Mouse (Mus musculus): ENCODE measurements around the gene Enox1.
A peak's percentile ranks its signal among the peaks of the same experiment; 100 is the strongest.

Gene Enox1

DNA sequence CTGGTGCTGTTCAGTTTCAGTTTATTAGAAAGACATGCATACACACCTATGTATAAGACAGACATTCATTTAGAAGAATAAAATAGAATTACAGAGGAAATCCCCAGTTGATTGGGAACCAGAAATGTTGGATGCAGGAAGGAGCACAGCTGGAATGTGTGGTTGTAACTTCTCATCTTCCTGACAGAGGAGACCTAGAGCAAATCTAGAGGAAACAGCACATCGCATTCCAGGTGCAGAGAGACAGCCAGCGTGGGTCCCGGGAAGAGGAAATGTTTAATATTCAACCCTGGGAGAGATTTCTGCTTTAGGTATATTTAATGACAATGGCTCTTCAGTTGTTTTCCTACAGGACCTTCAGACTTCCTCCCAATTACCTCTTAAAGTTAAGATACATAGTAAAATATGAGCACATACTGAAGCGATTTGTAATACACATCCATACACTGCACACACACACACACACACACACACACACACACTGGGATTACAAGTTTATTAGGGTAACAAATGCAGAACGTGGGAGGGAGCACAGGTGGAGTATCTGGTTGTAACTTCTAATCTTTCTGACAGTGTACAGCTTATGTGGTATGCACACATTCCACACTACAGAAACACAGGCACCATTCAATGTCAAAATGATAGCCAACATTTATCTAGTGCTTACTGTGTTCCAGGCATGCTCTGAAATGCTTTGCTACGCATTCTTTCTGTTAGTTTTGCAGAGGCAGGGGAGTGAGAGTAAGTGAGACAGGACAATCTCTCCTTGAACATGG is 405.4 kb downstream of the Enox1 start:
- DNase-seq (ENCODE audit: extremely low spot score, low spot score) = peak; percentile 7

DNA sequence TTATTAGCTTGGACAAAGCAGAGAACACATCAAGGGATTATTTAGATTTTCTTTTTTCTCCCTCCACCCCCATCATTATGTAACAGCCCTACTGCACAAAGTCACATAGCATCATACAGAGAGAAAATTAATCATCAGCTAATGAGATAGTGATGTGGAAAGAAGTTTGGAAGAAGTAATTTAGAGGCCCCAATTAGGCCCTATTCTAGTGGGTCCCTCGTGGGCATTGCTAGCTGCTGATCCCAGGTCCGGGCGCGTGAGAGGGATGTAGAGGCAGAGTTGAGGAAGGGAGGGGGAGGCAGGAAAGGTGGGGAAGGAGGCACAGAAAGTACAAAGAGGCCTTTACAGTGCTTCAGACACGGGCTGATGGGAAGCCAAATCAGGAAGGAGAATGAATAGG is 407.4 kb downstream of the Enox1 start:
- DNase-seq (ENCODE audit: extremely low spot score, low spot score) = peak; percentile 11

DNA sequence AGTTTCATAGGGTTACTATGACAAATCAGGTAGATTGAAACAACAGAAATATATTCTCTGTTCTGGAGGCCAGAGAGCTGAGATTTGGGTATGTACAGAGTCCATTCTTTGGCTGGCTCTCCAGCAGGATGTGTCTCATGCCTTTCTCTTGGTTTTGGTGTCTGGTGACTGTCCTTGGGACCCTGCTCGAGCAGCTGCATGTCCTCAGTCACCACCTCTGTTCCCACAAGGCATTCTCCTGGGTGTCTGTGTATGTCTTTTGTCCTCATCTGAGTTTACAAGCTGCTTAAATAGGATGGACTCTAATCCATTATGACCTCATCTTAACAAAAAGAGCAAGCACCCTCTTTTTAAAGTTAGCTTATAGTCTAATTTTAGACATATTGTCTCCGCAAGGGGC is 410.6 kb downstream of the Enox1 start:
- DNase-seq (ENCODE audit: extremely low spot score, low spot score) = no peak

DNA sequence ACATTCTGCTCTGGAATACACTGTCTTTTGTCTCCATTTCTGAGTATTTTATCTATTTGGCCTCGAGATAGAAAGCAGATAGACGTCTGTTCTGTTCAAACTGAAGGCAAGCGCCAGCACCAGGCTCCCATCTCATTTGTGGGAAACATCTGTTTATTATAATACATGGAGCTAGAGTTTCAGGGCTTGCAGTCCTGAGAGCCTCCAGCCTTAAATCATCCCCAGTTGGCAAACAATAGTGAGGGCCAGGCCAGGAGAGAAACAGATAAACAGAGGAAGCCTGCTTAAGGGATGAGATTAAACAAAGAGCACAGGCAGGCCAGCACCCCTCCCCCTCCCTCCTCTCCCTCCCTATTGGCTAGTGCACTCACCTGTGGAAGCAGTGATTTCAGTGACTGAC is 417.9 kb downstream of the Enox1 start:
- DNase-seq (ENCODE audit: extremely low spot score, low spot score) = no peak

DNA sequence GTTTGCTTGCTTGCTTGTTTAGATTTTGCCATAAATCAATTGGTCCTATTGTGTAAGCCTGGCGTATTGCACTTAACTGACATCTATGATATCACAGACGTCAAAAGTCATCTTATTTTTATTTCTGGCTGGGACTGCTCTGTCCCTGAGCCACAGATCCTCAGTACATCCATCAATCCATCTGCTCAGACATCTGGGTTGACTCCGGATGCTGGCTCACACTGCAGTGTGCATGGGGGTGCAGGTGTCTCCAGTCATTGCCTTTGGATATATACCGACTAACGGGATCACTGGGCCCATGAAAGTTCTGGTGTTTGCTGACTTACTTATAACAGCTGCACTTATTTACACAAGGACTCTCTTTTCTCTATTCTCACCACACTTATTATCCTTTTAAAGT is 419.8 kb downstream of the Enox1 start:
- no peak for DNase-seq (ENCODE audit: extremely low spot score, low spot score)

DNA sequence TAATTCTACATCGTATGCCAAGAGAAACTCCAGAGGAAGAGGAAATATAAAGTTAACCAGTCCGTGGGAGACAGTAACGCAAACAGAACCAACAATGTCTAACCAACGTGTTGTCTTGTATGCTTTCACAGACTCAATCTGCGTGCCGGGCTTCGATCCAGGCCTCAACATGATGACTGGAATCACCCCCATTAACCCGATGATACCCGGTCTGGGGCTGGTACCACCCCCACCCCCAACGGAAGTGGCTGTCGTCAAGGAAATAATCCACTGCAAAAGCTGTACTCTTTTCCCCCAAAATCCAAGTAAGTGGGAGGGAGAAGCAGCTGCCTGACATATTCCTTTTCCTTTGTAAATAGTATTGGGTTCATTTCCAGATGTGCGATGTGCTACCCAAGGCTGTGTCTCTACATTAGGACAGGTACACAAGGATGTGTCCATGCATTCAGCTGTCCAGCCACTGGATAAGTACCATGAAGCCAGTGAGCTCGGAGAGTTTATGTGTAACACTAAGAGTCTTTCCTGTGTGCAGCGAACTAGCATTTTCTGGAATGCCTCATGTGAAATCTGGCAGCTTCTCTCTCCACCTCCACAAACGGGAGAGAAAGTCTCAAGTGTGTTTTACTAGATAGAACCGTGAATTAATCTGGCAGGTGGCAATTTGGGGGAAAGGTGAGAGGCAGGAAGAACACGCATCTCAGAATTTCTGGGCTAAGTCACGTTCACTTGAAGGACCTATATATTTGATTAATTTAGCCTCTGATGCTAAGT is 421.1 kb downstream of the Enox1 start:
- no peak for DNase-seq (ENCODE audit: extremely low spot score, low spot score)

DNA sequence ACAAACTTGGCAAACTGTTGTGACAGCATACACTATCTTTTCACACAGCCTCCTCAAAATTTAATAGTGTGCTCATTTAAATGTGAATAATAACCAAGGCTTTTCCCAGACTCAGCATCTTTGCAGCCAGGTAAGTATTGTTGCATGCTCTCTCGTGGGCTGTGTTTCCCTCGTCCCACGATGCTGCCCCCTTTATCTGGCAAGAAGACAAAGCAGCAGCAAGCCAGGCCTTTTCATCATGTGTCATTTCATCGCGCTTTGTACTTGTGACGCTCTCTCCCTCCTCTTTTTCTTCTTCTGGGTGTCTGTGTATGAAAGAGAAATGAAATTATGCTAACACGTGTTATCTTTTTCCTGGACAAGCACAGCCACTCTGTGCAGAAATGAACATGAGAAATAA is 421.8 kb downstream of the Enox1 start:
- no peak for DNase-seq (ENCODE audit: extremely low spot score, low spot score)

DNA sequence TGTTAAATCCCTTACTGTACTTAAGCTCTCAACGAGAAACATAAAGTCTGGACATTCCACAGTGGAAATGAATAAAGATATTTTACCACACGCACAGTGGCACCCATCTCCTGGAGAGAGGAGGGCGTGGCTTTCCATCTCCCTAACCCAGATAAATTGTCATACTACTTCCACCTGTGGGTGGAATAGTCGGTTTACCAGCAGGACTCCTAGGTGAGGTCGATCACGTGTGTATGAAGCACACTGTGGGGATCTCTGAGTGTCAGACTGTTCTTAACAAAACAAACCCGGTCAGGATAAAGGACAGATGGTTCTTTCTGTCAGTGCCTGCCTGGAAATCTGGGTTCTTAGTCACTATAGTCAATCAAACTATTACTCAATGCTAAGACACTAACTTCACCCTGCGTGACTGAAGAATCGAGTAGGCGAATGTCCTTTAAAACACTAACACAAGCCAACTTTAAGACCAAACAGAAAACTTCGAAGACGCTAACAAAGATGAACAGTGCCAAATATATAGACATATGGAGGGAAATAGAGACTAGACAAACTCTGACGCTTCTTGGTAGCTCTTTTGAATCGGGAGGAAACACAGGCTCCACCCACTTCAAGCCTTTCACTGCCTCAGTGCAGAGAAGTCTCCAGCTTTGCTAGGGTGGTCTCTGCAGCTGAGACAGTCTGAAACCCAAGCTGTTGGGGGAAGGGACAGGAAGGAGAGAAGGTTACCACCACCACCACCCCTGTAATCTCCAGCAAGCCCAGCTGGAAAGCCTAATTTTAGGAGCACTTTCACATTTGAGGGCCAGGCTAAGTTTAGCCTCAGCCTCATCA is 423.8 kb downstream of the Enox1 start:
- no peak for DNase-seq (ENCODE audit: extremely low spot score, low spot score)

DNA sequence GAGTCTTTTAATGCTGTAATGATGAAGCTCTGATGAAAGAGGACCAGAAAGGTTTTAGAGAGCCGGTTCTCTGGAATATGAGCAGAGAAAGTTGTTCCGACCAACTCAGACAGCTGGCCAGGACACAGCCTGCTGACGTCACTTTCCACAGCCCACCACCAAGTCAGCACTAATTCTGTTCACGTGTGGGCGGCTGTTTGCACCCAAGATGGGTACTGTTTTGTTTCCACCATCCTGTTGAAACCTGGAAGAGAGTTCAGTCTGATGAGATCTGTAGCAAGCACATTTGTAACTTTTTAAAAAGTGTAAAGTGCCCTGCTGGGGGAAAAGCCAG is 424.3 kb downstream of the Enox1 start:
- DNase-seq (ENCODE audit: extremely low spot score, low spot score) = no peak

DNA sequence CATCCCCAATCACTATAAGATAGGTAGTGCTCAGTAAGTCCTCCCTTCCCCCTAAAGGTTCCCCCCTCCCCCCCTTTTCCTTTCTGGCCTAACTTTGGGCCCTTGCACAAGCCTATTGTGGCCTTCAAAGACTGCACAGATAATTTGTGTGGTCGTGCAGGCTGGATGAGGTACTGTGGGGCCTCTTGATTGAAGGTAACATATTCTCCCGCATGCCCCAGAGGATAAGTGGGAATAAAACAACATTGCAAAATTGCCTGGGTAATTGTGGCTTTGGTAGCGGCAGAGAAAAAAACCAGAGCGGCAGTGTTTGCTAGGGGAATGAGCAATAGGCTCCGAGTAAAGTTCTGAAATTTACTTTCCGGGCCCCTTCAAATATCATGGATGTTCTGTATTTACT is 425.1 kb downstream of the Enox1 start:
- DNase-seq (ENCODE audit: extremely low spot score, low spot score) = no peak

DNA sequence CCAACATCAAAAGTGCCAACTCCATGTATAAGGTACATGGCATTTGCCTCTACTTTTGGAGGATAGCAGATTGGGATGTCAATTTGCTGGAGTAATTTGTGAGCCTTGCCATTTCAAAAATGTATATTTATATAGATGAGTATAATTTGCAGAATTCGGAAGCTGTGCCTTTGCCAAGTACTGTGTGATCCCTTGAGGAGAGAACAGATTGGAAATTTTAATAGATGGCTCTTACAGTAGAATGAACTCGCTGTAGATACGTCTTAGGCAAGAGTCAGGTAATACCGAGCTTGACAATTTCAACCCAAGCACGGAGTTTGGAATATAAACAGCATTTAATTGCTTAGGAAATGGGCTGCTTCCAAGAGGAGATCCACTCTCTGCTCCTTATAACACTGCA is 427.9 kb downstream of the Enox1 start:
- DNase-seq (ENCODE audit: extremely low spot score, low spot score) = no peak

DNA sequence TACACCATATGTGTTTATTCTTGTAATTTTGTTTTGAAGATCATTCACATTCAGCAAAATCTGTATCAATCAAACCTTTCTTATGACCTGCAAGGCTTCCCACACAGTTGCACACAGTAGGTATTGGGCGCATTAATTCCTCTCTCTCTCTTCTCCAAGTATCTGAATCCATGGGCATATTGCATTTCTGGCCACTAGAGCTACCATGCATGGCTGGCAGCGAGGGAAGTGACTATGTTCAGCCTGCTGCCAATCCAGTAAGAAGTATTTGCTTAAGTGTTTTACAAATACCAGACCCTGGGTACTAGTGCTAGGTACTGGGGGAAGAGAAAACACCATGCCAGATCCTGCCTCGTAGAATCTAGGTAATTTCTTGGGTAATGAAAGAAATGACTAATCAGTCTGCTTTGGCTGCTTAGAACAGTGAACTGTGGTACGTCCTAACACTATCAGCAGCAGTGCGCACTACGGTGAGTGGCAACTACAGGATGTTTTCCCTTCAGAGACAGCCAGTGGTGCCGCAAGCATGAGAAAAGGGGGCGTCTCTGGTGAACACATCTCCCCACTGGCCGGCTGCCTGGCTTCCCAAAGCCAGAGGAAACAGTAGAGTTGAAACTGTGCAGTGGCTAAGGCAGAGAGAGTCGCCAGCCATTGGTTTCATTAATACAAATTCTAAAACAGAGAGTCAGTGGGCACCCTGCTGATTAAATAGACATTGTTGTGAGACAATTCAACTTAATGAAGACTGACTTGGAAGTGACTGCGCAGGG is 428.7 kb downstream of the Enox1 start:
- DNase-seq (ENCODE audit: extremely low spot score, low spot score) = no peak

DNA sequence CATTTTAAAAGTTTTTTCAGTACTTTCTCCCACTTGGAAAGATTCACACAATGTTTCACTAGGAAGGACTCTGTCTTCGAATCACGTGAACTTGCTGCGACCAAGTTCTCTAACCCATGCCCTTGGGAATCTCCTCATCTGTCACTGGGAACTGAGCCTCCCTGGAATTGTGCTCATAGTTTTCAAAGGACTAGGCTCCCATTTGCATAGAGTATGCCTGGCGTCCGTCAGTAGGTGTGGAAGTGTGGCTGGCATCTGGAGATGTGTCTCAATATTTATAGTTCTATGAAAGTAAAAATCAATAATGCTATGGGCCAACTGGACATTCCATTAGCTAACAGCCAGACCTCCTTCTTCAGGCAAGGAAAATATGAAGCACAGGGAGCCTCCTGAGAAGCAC is 429.5 kb downstream of the Enox1 start:
- no peak for DNase-seq (ENCODE audit: extremely low spot score, low spot score)

DNA sequence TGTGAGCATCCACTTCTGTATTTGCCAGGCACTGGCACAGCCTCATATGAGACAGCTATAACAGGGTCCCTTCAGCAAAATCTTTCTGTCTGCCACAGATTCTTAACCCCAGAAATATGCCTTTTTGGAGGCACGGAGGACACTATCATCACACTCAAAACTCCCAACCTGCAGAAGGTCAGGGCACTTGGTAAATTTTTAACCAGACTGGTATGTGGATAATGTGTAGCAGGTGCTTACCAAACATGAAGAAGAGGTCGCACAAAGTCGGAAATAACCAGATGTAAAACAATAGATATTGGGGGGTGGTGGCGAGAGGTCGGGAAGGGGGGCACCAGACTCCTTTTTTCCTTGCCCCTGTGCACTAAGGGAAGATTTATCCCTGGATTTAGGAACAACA is 430.6 kb downstream of the Enox1 start:
- no peak for DNase-seq (ENCODE audit: extremely low spot score, low spot score)

DNA sequence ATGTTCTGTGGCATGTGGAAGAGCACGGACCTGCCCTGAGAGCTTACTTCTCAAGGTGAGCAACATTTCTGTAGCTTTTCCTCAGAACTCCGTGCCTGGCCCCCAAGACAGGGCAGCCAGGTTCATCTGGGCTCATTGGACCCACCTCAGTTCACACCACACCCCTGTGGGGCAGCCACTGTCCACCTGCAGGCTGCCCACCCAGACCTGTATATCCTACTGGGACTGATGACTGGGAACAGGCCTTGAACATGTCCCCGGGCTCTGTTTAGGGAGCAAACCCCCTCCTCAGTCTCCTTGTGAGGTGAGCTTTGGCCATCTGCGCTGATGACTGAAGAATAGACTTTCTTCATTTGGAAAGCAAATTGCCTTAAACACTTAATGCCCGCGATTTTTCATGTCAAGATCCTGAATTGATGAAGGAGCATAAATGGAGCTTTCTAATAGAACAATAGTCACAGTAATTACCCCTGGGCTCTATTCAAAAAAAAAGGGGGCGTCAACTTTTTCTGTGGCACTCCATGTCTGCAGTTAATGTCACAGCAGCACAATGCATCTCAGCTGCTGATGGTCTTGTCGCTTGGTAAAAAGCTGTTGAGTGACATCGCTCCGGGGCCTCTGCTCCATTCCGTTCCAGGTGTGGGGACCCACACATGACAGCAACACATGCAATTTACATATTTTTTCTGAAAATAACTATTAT is 436.7 kb downstream of the Enox1 start:
- no peak for DNase-seq (ENCODE audit: extremely low spot score, low spot score)

DNA sequence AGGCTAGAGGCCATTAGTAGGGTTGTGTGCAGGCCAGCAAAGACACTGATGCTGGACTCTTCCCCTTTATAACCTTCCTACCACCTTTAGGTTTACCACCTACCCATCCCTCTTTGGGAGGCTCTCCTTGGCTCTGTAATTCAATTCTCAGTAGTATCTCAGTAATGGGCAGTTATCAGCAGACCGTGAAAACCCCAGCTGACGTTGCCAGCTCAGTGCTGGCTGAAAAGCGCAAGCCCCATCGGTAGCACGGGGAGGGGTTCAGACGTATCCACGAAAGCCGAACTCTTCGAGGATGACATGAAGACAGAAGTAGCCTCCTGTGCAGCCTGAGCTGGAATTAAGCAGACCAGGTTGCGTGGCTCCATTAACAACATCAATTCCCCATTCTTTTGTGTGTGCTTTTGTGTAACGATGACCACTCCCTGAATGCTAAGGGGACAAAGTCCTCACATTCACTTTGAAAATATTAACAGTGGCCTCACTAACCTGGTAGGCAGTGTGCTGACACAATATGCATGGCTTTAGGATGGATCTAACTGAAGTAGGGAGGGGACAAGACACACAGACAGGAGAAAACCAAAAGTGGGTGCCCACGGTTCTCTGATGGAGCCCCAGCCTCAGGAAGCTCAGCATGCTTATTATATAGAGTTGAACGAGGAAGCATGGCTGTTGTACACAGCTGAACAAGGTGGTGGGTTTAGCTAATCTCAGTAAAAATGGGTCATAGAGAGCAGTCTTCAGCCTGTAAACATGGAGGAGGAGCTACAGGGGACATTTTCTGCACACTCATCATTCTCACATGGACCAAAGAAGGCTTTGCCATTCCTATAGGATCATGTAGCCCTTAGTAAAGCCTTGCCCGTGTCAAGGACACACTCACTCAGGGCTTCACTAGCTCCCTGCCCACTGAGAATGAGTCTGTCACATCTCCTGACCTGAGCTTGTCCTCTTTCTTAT is 439.9 kb downstream of the Enox1 start:
- DNase-seq (ENCODE audit: extremely low spot score, low spot score) = no peak

DNA sequence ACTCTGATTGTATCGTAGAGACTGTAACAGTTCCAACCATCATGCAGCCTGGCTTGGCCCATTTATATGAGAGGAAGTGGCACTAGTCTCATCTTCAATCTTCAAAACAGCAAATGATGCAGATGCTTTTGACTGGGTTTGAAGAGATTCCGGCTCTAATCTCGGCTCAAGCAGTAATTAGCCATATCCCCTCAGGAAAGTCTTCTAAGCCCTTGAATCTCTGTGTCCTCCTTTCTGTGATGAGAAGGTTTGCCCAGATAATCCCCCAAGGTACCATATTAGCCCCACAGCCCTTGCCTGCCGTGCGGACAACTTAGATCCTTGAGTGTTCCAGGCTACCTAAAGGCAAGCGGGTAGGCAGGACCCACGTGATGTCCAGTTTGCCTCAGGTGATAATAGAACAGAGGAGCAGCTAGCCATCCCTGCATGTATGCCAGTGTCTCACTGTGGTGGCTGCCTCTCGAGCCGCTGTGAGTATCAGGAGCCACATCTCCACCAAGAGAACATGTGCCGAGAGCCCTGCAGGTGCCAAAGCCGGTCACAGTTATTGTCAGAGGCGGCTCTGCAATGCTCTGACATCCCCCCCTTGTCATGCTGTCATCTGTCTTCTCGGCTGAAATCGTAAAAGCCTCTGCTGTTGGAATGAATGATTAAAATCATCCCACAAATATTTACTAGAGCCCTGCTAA is 442.6 kb downstream of the Enox1 start:
- DNase-seq (ENCODE audit: extremely low spot score, low spot score) = no peak

DNA sequence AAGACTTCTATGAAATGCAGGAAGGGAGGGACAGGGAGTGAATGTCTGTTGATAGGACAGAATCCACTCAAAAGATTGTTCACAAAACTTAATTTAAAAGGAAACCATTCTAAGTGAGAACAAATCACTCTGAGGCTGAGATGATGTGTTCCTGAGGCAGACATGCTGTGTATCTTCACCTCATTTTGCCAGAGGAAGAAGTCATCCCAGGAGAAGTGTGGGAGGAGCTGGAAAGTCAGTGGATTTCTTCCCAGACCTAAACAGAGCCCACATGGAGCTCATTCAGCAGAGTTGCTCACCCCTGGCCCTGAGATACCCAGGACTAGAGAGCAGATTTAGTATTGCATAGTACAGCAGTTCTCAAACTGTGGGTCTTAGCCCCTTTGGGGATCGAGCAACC is 444.2 kb downstream of the Enox1 start:
- no peak for DNase-seq (ENCODE audit: extremely low spot score, low spot score)

DNA sequence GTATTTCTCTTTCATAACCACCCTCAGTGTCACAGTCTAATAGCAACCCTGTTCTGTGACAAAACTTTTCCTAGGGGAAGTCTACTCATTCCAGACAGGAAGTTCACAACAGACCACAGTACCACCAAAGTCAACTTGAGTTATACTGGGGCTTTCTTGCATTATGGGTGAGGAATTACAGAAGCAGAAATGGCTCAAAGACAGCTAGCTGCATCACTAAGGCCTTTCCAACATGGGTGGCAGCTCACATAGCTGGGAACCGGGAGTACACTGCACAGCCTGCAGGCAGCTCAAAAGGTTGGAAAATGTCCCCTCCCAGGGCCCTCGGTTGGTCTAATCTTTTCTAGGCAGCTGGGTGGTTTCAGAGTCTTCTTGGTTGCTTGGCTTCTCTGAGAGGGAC is 444.9 kb downstream of the Enox1 start:
- no peak for DNase-seq (ENCODE audit: extremely low spot score, low spot score)
